Mouse (Mus musculus): Measurements from ENCODE around the gene Pea15a. TPM values are rescaled to one million over a fixed set of nuclear protein-coding genes. Genes with fewer than 3 reads are reported as not detected.

The Pea15a gene
- polyA plus RNA-seq, 1 experiment = 38.8 TPM

GRCm38 (mm10) chr1:172240945-172241708 is 34.5 kb upstream of the Pea15a start:
- no peaks in the 10 kb centered on the region for H3K4me1 ChIP-seq (replicated peaks; ENCODE audit: control insufficient read depth, insufficient read depth, low read length)
- no peaks in the 10 kb centered on the region for H3K36me3 ChIP-seq (ENCODE audit: control insufficient read depth, insufficient read depth, low read length)
- DNase-seq = no peak
- H3K27me3 ChIP-seq (ENCODE audit: control insufficient read depth, insufficient read depth, low read length) = no peaks in the 10 kb centered on the region
- WGBS = 34% methylated on average over 6 of the region's 6 CpGs
- no peak overlapping the region for H3K4me3 ChIP-seq (ENCODE audit: control insufficient read depth, insufficient read depth, low read length)
- TF ChIP-seq POLR2A (IDR thresholded peaks at IDR 0.05; ENCODE audit: control insufficient read depth, extremely low read depth, insufficient read depth, low read length, poor library complexity) (no peak), CTCF (IDR thresholded peaks at IDR 0.05; ENCODE audit: borderline replicate concordance, control insufficient read depth, extremely low read depth, insufficient read depth, low read length, poor library complexity) (no peak)
- no peak overlapping the region for H3K27ac ChIP-seq (ENCODE audit: control insufficient read depth, insufficient read depth, low read length)

- Histone ChIP-seq H3K4me1 (replicated peaks; ENCODE audit: control insufficient read depth, insufficient read depth, low read length) (no peaks in the 10 kb centered on the region), H3K27ac (ENCODE audit: control insufficient read depth, insufficient read depth, low read length) (no peak overlapping the region), H3K27me3 (ENCODE audit: control insufficient read depth, insufficient read depth, low read length) (no peaks in the 10 kb centered on the region), H3K36me3 (ENCODE audit: control insufficient read depth, insufficient read depth, low read length) (no peaks in the 10 kb centered on the region), H3K4me3 (ENCODE audit: control insufficient read depth, insufficient read depth, low read length) (no peak overlapping the region)
- WGBS = 86% methylated on average over 1 of the region's 1 CpGs
- DNase-seq = no peak
- TF ChIP-seq CTCF (IDR thresholded peaks at IDR 0.05; ENCODE audit: borderline replicate concordance, control insufficient read depth, extremely low read depth, insufficient read depth, low read length, poor library complexity) (no peak), POLR2A (IDR thresholded peaks at IDR 0.05; ENCODE audit: control insufficient read depth, extremely low read depth, insufficient read depth, low read length, poor library complexity) (no peak)
These were observed 22.6 kb upstream of the Pea15a start for GRCm38 (mm10) chr1:172229215-172229614.

- no peaks in the 10 kb centered on the region for H3K36me3 ChIP-seq (ENCODE audit: control insufficient read depth, insufficient read depth, low read length)
- no peak overlapping the region for H3K4me3 ChIP-seq (ENCODE audit: control insufficient read depth, insufficient read depth, low read length)
- H3K4me1 ChIP-seq (replicated peaks; ENCODE audit: control insufficient read depth, insufficient read depth, low read length) = no peaks in the 10 kb centered on the region
- H3K27me3 ChIP-seq (ENCODE audit: control insufficient read depth, insufficient read depth, low read length) = no peaks in the 10 kb centered on the region
- no peak for TF ChIP-seq CTCF (IDR thresholded peaks at IDR 0.05; ENCODE audit: borderline replicate concordance, control insufficient read depth, extremely low read depth, insufficient read depth, low read length, poor library complexity)
- no peak for TF ChIP-seq POLR2A (IDR thresholded peaks at IDR 0.05; ENCODE audit: control insufficient read depth, extremely low read depth, insufficient read depth, low read length, poor library complexity)
- no peak for DNase-seq
- 100% methylated on average over 2 of the region's 2 CpGs for WGBS
- no peak overlapping the region for H3K27ac ChIP-seq (ENCODE audit: control insufficient read depth, insufficient read depth, low read length)
These were observed 21.6 kb upstream of the Pea15a start for GRCm38 (mm10) chr1:172228209-172228608.

- Histone ChIP-seq H3K4me1 (replicated peaks; ENCODE audit: control insufficient read depth, insufficient read depth, low read length) (peaks cover 8% of the 10 kb centered on the region), H3K4me3 (ENCODE audit: control insufficient read depth, insufficient read depth, low read length) (no peak overlapping the region), H3K27ac (ENCODE audit: control insufficient read depth, insufficient read depth, low read length) (no peak overlapping the region), H3K36me3 (ENCODE audit: control insufficient read depth, insufficient read depth, low read length) (no peaks in the 10 kb centered on the region), H3K27me3 (ENCODE audit: control insufficient read depth, insufficient read depth, low read length) (no peaks in the 10 kb centered on the region)
- WGBS = 91% methylated on average over 11 of the region's 11 CpGs
- TF ChIP-seq CTCF (IDR thresholded peaks at IDR 0.05; ENCODE audit: borderline replicate concordance, control insufficient read depth, extremely low read depth, insufficient read depth, low read length, poor library complexity) (no peak), POLR2A (IDR thresholded peaks at IDR 0.05; ENCODE audit: control insufficient read depth, extremely low read depth, insufficient read depth, low read length, poor library complexity) (no peak)
- no peak for DNase-seq
These were observed 14.9 kb upstream of the Pea15a start for GRCm38 (mm10) chr1:172221297-172222063.

GRCm38 (mm10) chr1:172220414-172220813 is 13.8 kb upstream of the Pea15a start:
- WGBS = 87% methylated on average over 10 of the region's 10 CpGs
- no peaks in the 10 kb centered on the region for H3K27me3 ChIP-seq (ENCODE audit: control insufficient read depth, insufficient read depth, low read length)
- no peaks in the 10 kb centered on the region for H3K36me3 ChIP-seq (ENCODE audit: control insufficient read depth, insufficient read depth, low read length)
- H3K4me3 ChIP-seq (ENCODE audit: control insufficient read depth, insufficient read depth, low read length) = no peak overlapping the region
- peaks cover 8% of the 10 kb centered on the region for H3K4me1 ChIP-seq (replicated peaks; ENCODE audit: control insufficient read depth, insufficient read depth, low read length)
- DNase-seq = no peak
- TF ChIP-seq POLR2A (IDR thresholded peaks at IDR 0.05; ENCODE audit: control insufficient read depth, extremely low read depth, insufficient read depth, low read length, poor library complexity) (no peak), CTCF (IDR thresholded peaks at IDR 0.05; ENCODE audit: borderline replicate concordance, control insufficient read depth, extremely low read depth, insufficient read depth, low read length, poor library complexity) (no peak)
- H3K27ac ChIP-seq (ENCODE audit: control insufficient read depth, insufficient read depth, low read length) = no peak overlapping the region

GRCm38 (mm10) chr1:172219451-172220406 is 13.1 kb upstream of the Pea15a start, which contains the start of gene Casq1:
Gene Casq1 (minus strand): TSS chr1:172219868.
- Histone ChIP-seq H3K27ac (ENCODE audit: control insufficient read depth, insufficient read depth, low read length) (no peak within 1 kb of the TSS), H3K27me3 (ENCODE audit: control insufficient read depth, insufficient read depth, low read length) (no peaks in the 10 kb centered on the region), H3K4me3 (ENCODE audit: control insufficient read depth, insufficient read depth, low read length) (no peak within 1 kb of the TSS), H3K4me1 (replicated peaks; ENCODE audit: control insufficient read depth, insufficient read depth, low read length) (peaks cover 8% of the 10 kb centered on the region), H3K36me3 (ENCODE audit: control insufficient read depth, insufficient read depth, low read length) (no peaks in the 10 kb centered on the region)
- TF ChIP-seq POLR2A (IDR thresholded peaks at IDR 0.05; ENCODE audit: control insufficient read depth, extremely low read depth, insufficient read depth, low read length, poor library complexity) (no peak), CTCF (IDR thresholded peaks at IDR 0.05; ENCODE audit: borderline replicate concordance, control insufficient read depth, extremely low read depth, insufficient read depth, low read length, poor library complexity) (no peak)
- 95% methylated on average over 19 of the region's 19 CpGs for WGBS
- no peak for DNase-seq
